Mouse (Mus musculus) layer of hippocampus, adult 2 months (tissue): ENCODE measurements around the gene Wnt10b. TPM values are rescaled to one million over a fixed set of nuclear protein-coding genes. Genes with fewer than 3 reads are reported as not detected.

Experiments
- DNase-seq, 2 experiments: peaks; one replicate each; pipeline ENCODE4 v3.0.0; 2022; ENCODE audit warnings: low spot score in 2 of 2
- H3K27ac ChIP-seq: fragments of 200-600 bp; 2 replicates; pipeline ENCODE4 v1.8.1; 2022
- H3K4me3 ChIP-seq: fragments of 200-600 bp; 2 replicates; pipeline ENCODE4 v1.8.1; 2022; ENCODE audit warnings: mild to moderate bottlenecking
- CTCF ChIP-seq: fragments of 200-600 bp; conservative IDR thresholded peaks from 2 replicates; pipeline ENCODE4 v1.8.1; 2022; ENCODE audit warnings: antibody characterized with exemption, mild to moderate bottlenecking, moderate library complexity
- total RNA-seq, 2 experiments: library from RNA; stranded (reverse); gene quantifications; 2 replicates each; pipeline ENCODE4 v1.2.3; 2021

Wnt10b gene
- total RNA-seq, 2 experiments from 2014 or later, result 0.15 to 0.38 TPM

GRCm38 (mm10) chr15:98778191-98778770, 331 bp upstream of the Wnt10b start:
- TF ChIP-seq CTCF, result no peak
- no peak for DNase-seq
- H3K27ac ChIP-seq, result no peak overlapping the region
- no peak overlapping the region; the same call in 1 of the 2 replicates for H3K4me3 ChIP-seq

DNA sequence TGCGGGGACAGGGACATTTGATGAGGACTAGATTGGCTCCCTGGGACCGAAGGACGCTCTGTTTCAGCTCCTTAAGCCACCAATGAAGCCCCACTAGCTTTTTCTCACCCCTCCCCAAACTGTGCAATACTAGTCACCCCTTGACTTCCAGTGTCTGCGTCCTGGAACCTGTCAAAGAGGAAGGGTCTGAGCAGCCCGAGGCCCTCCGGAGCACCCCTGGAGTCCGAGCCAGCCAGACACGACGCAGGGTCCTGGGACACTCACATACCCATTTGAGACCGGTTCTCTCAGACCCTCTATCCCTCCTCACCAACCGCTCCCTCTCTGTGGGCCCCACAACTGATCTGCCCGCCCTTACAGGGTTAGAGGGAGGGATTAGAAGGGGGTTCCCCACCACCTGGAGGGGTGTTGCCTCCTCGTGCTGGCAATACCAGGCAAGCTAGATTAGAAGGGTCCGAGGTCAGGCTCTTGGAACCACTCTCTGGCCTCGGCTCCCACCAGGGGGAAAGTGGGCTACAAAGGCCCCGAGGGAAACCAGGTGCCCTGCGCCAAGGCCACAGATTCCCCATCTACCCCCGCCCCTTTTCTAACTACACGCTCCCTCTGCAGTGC, 839 bp downstream of the Wnt10b start:
- Histone ChIP-seq H3K27ac (no peak overlapping the region), H3K4me3 (no peak overlapping the region)
- TF ChIP-seq CTCF, result no peak
- DNase-seq, result no peak

DNA sequence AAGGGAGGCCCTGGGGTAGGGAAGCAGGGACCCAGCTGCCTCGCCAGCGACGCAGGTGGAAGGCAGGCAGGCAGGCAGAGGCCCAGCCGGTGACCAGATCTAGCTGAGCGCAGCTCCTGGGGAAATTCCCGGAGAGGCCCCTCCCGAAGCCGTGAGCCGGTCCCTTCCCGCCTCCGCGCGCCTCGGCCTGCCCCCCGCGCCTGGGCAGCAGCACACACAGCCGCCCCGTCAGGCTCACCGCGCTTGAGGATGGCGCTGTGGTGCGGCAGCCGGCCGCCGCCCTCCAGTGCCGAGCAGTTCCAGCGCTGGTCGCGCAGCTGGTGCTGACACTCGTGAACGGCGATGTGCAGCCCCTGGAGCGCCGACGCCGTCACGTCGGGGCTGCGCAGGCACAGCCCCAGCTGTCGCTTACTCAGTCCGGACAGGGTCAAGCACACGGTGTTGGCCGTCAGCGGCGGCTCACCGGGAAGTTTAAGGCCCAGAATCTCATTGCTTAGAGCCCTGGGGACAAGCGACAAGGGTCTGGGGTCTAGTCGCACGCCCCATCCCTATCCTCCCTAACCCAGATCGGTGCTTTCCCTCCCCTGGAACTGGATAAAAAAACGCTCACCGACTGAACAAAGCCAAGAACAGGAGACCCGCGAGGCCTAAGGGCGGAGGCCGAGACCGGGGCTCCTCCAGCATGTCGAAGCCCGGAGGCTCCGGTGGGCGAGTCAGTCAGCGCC, 1.5 kb downstream of the Wnt10b start:
- peak; percentile 17 for TF ChIP-seq CTCF
- no peak for DNase-seq
- Histone ChIP-seq H3K4me3 (peak overlapping the region; percentile 17; the same call in 1 of the 2 replicates), H3K27ac (no peak overlapping the region)

DNA sequence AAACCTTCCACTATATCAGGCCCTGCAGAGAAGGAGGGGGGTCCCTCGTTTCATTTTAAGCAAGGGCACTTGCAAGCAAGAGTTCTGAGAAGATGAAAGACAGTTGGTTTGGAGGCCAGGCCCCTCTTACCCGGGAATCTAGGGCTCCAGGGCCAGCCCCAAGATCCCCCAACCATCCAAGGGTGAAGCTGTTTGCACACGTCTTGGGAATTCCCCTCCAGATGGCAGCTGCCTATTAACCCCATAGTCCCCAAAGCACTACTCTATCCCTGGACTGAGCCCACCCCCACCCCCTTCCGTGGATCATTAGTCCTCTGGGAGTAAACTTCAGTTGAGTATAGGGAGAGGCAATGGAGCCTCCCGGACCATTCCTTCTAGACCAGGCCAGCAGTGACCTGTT, 2.4 kb downstream of the Wnt10b start:
- no peak overlapping the region for H3K4me3 ChIP-seq
- no peak overlapping the region for H3K27ac ChIP-seq
- no peak for DNase-seq
- no peak for TF ChIP-seq CTCF

DNA sequence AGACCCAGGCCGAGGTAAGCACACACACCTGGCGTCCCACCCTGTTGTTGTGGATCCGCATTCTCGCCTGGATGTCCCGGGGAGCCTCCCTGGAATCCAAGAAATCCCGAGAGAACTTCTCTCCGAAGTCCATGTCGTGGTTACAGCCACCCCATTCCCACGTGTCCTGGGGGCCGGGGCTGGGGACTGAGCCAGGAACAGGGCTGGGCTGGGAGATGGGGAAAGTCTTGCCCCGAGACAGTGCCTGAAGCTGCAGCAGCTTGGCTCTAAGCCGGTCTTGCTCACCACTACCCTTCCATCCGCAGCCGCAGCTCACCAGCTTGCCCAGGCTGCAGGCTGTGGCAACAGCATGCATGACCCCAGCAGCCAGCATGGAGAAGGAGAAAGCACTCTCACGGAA, 3.9 kb downstream of the Wnt10b start:
- no peak for TF ChIP-seq CTCF
- no peak for DNase-seq
- Histone ChIP-seq H3K27ac (no peak overlapping the region), H3K4me3 (no peak overlapping the region)

- no peak for DNase-seq
- peak overlapping the region; percentile 54 for H3K4me3 ChIP-seq
- H3K27ac ChIP-seq, result no peak overlapping the region; the same call in 1 of the 2 replicates
- no peak for TF ChIP-seq CTCF
Observed at GRCm38 (mm10) chr15:98772511-98773211, 5.3 kb downstream of the Wnt10b start.

DNA sequence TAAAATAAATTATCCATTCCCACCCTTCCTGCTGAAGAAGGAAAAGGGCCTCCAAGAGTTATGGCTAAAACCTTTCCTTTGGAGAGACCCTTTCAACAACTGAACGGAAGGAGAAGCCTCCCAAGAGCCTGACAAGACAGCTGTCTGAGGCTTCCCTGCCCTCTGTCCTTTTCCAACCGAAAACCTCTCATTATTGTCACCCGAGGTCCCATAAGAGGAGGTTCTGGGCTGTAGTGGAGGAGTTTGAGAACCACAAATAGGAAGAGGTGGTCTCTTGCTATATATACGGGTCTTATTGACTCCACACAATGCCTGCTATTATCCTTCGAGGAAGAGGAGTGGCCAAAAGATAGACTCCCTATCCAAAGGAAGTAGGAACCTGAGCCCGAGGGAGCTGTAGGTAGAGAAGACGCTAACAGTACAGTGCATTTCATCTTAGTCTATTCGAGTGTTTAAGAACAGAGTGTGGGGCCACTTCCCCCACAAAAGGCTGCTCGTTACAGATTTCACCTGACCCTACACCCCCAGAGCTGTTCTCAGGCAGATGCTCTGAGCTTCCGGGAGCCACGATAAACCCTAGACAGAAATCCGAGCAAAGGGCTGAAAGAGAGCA, 6.0 kb downstream of the Wnt10b start:
- Histone ChIP-seq H3K4me3 (no peak overlapping the region; the same call in 1 of the 2 replicates), H3K27ac (no peak overlapping the region)
- DNase-seq, result no peak
- no peak for TF ChIP-seq CTCF

DNA sequence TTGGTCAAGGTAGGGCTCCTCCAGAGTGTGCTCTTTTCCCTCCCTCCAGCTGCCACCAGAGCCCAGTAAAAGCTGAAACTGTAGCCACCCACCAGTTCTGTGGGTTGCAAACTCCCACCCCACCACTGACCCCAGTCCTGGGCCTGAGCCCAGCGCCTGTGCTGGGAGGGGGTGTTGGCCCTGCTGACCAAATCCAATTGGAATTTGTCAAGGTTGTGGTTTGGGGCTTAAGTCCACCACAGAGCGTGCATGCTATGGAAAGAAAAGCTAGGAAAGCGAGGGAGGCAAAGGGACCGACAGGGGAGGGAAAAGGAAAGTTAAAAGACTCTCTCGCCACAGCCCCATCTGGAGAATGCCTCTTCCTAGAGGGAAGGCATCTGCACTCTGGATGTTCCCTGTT, 9.7 kb downstream of the Wnt10b start:
- TF ChIP-seq CTCF, result no peak
- Histone ChIP-seq H3K27ac (no peak overlapping the region), H3K4me3 (no peak overlapping the region)
- no peak for DNase-seq

DNA sequence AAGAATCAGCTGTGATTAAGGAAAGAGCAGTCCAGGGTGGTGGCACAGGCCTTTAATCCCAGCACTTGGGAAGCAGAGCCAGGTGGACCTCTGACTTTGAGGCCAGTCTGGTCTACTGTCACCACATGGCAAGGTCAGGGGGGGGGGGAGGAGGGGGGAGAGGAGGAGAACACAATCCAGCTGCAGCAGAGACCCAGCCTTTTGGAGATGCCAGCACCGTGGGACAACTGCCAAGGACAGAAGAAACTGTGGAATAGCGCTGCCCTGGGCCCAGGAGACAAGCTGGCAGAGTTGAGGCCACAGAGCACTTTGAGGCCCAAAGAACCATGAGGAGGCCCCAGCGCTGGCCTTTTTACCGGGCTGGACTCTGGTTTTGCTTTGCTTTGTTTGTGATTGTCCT, 12.0 kb downstream of the Wnt10b start:
- H3K4me3 ChIP-seq, result no peak overlapping the region
- no peak for DNase-seq
- no peak for TF ChIP-seq CTCF
- no peak overlapping the region for H3K27ac ChIP-seq

- Histone ChIP-seq H3K4me3 (peak within 1 kb of the TSS; percentile 97), H3K27ac (peak within 1 kb of the TSS; percentile 93)
- TF ChIP-seq CTCF, result no peak
- peak; percentile 96 to 97 for DNase-seq
Observed at GRCm38 (mm10) chr15:98762670-98763529, 15.1 kb downstream of the Wnt10b start, which contains the start of gene Arf3. Arf3 (minus strand) TSS chr15:98763214.

- DNase-seq, result peak; percentile 72 to 82
- Histone ChIP-seq H3K27ac (peak overlapping the region; percentile 93), H3K4me3 (peak overlapping the region; percentile 97)
- no peak for TF ChIP-seq CTCF
Observed at GRCm38 (mm10) chr15:98762201-98762621, 15.7 kb downstream of the Wnt10b start.

- H3K4me3 ChIP-seq, result no peak overlapping the region
- no peak for TF ChIP-seq CTCF
- no peak for DNase-seq
- H3K27ac ChIP-seq, result no peak overlapping the region
Observed at GRCm38 (mm10) chr15:98754125-98754524, 23.8 kb downstream of the Wnt10b start.
